Mouse (Mus musculus) bone marrow macrophage, adult 2 months (primary cell): ENCODE measurements around the gene Pde2a. TPM values are rescaled to one million over a fixed set of nuclear protein-coding genes. Genes with fewer than 3 reads are reported as not detected.

Experiments
- H3K27ac ChIP-seq: 2 replicates; pipeline ENCODE4 v1.5.1; 2012; ENCODE audit warnings: low read depth, low read length; ENCODE audit not compliant: insufficient read depth
- H3K4me1 ChIP-seq: 2 replicates; pipeline ENCODE4 v1.6.1; 2012; ENCODE audit warnings: low read length; ENCODE audit not compliant: control insufficient read depth, insufficient read depth
- H3K4me3 ChIP-seq: 2 replicates; pipeline ENCODE4 v1.5.1; 2012; ENCODE audit warnings: mild to moderate bottlenecking, low read length, moderate library complexity; ENCODE audit not compliant: insufficient read depth
- CTCF ChIP-seq: IDR thresholded peaks from 2 replicates; pipeline ENCODE4 v1.5.1; 2012; ENCODE audit warnings: low read depth, mild to moderate bottlenecking, low read length, moderate library complexity
- POLR2A ChIP-seq: IDR thresholded peaks from 2 replicates; pipeline ENCODE4 v1.6.1; 2012; ENCODE audit warnings: mild to moderate bottlenecking, low read depth, low read length, borderline replicate concordance
- polyA plus RNA-seq: library from polyadenylated mRNA; stranded (reverse); fragments of >200 nt; gene quantifications from 2 replicates; pipeline ENCODE4 v1.2.4, GENCODE M21; 2012; ENCODE audit not compliant: missing spikeins, insufficient read depth, insufficient read length

The Pde2a gene
- polyA plus RNA-seq, 1 experiment: 2.6 TPM

- TF ChIP-seq CTCF (no peak), POLR2A (no peak)
- peak overlapping the region; percentile 97 for H3K27ac ChIP-seq
- H3K4me1 ChIP-seq: peaks cover 57% of the 10 kb centered on the region
- H3K4me3 ChIP-seq: peak overlapping the region; percentile 31
Measured at GRCm38 (mm10) chr7:101383756-101384155, 37.7 kb upstream of the Pde2a start.

GRCm38 (mm10) chr7:101384931-101385330, 36.6 kb upstream of the Pde2a start:
- Histone ChIP-seq H3K4me1 (peaks cover 56% of the 10 kb centered on the region), H3K27ac (peak overlapping the region; percentile 87), H3K4me3 (peak overlapping the region; percentile 3; the same call in 1 of the 2 replicates)
- no peak for TF ChIP-seq CTCF
- TF ChIP-seq POLR2A: no peak

GRCm38 (mm10) chr7:101385331-101385733, 36.2 kb upstream of the Pde2a start:
- Histone ChIP-seq H3K4me3 (peak overlapping the region; percentile 3; the same call in 1 of the 2 replicates), H3K4me1 (peaks cover 53% of the 10 kb centered on the region), H3K27ac (peak overlapping the region; percentile 87)
- TF ChIP-seq CTCF (no peak), POLR2A (no peak)

GRCm38 (mm10) chr7:101385866-101386452, 35.5 kb upstream of the Pde2a start:
- no peak overlapping the region for H3K4me3 ChIP-seq

GRCm38 (mm10) chr7:101389256-101389655, 32.2 kb upstream of the Pde2a start:
- no peak overlapping the region for H3K4me3 ChIP-seq
- H3K27ac ChIP-seq: peak overlapping the region; percentile 16
- TF ChIP-seq CTCF (no peak), POLR2A (no peak)
- peaks cover 28% of the 10 kb centered on the region for H3K4me1 ChIP-seq

More at GRCm38 (mm10) chr7:101385866-101386452, 35.5 kb upstream of the Pde2a start:
- no peak for TF ChIP-seq POLR2A
- TF ChIP-seq CTCF: no peak
- Histone ChIP-seq H3K4me1 (peaks cover 50% of the 10 kb centered on the region), H3K27ac (peak overlapping the region; percentile 87)

DNA sequence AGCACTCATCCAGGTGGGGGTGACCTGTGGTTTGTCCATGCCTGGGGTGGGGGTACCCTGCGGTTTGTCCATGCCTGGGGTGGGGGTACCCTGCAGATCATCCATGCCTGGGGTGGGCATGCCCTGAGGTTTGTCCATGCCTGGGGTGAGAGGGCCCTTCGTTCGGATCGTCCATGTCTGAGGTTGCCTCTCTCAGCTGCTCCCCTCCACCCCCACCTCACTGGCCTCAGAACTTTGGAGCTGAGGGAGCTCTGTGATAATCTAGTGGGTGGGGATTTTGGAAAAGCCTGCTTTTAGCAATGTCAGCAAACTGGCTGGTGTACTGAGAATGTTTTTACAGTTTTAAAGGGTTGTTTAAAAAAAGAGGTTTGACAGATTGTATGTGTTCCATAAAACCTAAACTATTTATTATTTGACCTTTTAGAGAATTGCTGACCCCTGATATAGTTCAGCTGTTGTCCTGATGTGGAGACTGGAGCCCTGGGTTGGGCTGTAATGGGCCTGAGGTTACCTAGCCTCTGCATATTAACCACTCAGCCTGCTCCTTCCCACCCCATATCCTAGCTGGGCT, 29.5 kb upstream of the Pde2a start:
- Histone ChIP-seq H3K4me3 (no peak overlapping the region), H3K27ac (no peak overlapping the region), H3K4me1 (peaks cover 13% of the 10 kb centered on the region; the same call in 1 of the 2 replicates)
- no peak for TF ChIP-seq POLR2A
- TF ChIP-seq CTCF: no peak

- no peak overlapping the region for H3K27ac ChIP-seq
- H3K4me3 ChIP-seq: no peak overlapping the region
Measured at GRCm38 (mm10) chr7:101393015-101393414, 28.5 kb upstream of the Pde2a start.

GRCm38 (mm10) chr7:101393694-101394504, 27.6 kb upstream of the Pde2a start:
- TF ChIP-seq POLR2A (no peak), CTCF (no peak)
- no peak overlapping the region for H3K27ac ChIP-seq
- peaks cover 10% of the 10 kb centered on the region; the same call in 1 of the 2 replicates for H3K4me1 ChIP-seq
- H3K4me3 ChIP-seq: no peak overlapping the region

More at GRCm38 (mm10) chr7:101393015-101393414, 28.5 kb upstream of the Pde2a start:
- TF ChIP-seq CTCF: no peak
- no peak for TF ChIP-seq POLR2A
- H3K4me1 ChIP-seq: peaks cover 14% of the 10 kb centered on the region; the same call in 1 of the 2 replicates

DNA sequence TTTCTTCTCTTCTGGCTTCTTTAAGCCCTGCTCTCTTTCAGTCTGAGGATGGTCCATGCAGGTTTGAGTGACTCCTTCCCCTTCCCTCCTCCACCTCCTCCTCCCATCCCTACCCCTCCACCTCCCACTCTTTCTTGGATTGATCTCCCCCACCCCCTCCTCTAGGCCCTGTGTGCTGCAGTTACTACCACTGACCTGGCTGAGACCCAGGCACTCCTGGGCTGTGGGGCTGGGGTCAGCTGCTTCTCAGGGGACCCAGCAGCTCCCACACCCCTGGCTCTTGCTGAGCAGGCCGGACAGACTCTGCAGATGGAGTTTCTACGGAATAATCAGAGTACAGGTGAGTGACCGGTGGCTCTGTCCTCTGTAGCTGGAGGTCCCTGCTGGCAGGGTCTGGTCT, 26.9 kb upstream of the Pde2a start:
- H3K4me1 ChIP-seq: peaks cover 8% of the 10 kb centered on the region; the same call in 1 of the 2 replicates
- H3K27ac ChIP-seq: no peak overlapping the region
- no peak overlapping the region for H3K4me3 ChIP-seq
- no peak for TF ChIP-seq CTCF
- TF ChIP-seq POLR2A: no peak
